Comparison of ENCODE assay signal across 8 mouse cellular contexts in the genomic region with DNA sequence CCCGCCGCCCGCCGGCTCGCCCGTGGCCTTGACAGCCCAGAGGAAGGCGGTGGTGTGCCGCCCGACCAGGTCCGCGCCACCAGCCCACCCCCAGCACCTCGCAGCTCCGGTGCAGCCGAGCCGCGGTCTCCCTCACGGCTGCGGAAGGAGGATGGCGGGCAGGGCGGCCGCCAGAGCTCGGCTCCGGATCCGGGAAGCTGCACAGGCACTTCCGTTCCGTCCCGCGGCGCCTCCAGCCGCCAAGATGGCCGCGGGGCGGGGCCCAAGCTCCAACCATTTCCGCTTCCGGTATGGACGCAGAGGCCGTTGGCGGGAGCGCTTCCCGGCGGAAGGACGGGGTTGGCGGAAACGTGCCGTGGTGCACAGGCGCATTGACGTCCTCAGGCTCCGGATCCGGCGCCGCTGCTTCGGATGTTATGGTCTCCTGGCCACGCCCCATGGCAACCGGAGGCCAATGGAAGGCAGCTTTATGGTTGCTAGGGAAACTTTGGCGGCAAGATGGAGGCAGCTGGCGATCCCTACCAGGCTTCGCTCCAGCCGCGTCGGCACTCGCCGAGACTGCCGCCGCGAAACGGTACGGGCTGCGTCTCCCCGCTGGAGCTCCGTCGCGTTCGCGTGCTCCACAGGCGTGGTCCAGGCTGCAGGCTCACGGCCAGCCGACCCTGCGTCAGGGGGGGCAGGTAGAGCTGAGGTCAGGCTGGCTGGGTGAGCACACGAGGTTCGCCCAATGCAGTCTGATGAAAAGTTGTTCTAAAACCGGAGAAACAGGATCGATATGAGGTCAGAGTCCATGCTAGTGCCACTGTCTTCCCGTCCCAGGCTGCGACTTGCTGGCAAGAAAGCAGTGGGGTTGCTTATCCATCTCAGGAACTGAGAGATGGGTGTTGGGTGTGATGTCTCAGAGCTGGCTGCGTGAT. TPM values are rescaled to one million over a fixed set of nuclear protein-coding genes. Genes with fewer than 3 reads are reported as not detected.
DNase-seq lines count a peak whose midpoint lies in the region; ATAC-seq and TF ChIP-seq lines count a peak whose summit lies in the region.

A gene (minus strand): TSS at position 275 of the 917 bp plus-strand sequence.
A gene (plus strand): TSS at position 470 of the 917 bp plus-strand sequence.

- peaks cover 69% of the 10 kb centered on the region for H3K36me3 ChIP-seq in G1E (replicated peaks)
- peaks cover 4% of the 10 kb centered on the region for H3K36me3 ChIP-seq in forebrain, embryonic 16.5 days (ENCODE audit: control insufficient read depth, insufficient read depth)
- peaks cover 27% of the 10 kb centered on the region for H3K36me3 ChIP-seq in lung, embryonic 14.5 days (ENCODE audit: insufficient read depth)
- 0 out of 2 replicates have a peak, but pooled peaks cover 3% of the 10 kb centered on the region for H3K36me3 ChIP-seq in thymus, adult 2 months (ENCODE audit: control insufficient read depth, insufficient read depth, low read length)

- no peaks in the 10 kb centered on the region for H3K27me3 ChIP-seq in G1E (ENCODE audit: insufficient read depth, low read length)
- no peaks in the 10 kb centered on the region for H3K27me3 ChIP-seq in forebrain, embryonic 16.5 days (replicated peaks; ENCODE audit: control insufficient read depth, insufficient read depth, low read length)
- no peaks in the 10 kb centered on the region for H3K27me3 ChIP-seq in lung, embryonic 14.5 days (ENCODE audit: insufficient read depth, low read length)
- no peaks in the 10 kb centered on the region for H3K27me3 ChIP-seq in thymus, adult 2 months (ENCODE audit: control insufficient read depth, insufficient read depth, low read length)

- no peak for TF ChIP-seq CTCF in G1E (IDR thresholded peaks at IDR 0.05; ENCODE audit: low read depth, low read length)
- no peak for TF ChIP-seq CTCF in layer of hippocampus, adult 2 months (conservative IDR thresholded peaks at IDR 0.05)
- no peak for TF ChIP-seq CTCF in lung, embryonic 14.5 days (IDR thresholded peaks at IDR 0.05; ENCODE audit: low read depth)
- no peak for TF ChIP-seq CTCF in olfactory bulb, adult 2 months (IDR thresholded peaks at IDR 0.05; ENCODE audit: insufficient read depth, low read depth, low read length)
- TF ChIP-seq CTCF in thymus, adult 2 months (IDR thresholded peaks at IDR 0.05; ENCODE audit: borderline replicate concordance, control insufficient read depth, extremely low read depth, insufficient read depth, low read length, poor library complexity), result 0 out of 2 replicates have a peak, but pooled peaks have one; percentile 46

- H3K4me1 ChIP-seq in G1E (ENCODE audit: insufficient read depth, low read depth, low read length), result peaks cover 57% of the 10 kb centered on the region
- H3K4me1 ChIP-seq in forebrain, embryonic 16.5 days (replicated peaks; ENCODE audit: control insufficient read depth, insufficient read depth, low read length), result peaks cover 24% of the 10 kb centered on the region
- H3K4me1 ChIP-seq in lung, embryonic 14.5 days (ENCODE audit: insufficient read depth), result peaks cover 15% of the 10 kb centered on the region
- peaks cover 20% of the 10 kb centered on the region for H3K4me1 ChIP-seq in olfactory bulb, adult 2 months (ENCODE audit: control insufficient read depth, insufficient read depth, low read length)
- peaks cover 32% of the 10 kb centered on the region for H3K4me1 ChIP-seq in thymus, adult 2 months (replicated peaks; ENCODE audit: control insufficient read depth, insufficient read depth, low read length)

- WGBS in forebrain, embryonic 16.5 days, result under 1% methylated on average over 82 of the region's 85 CpGs
- WGBS in lung, embryonic 14.5 days, result under 1% methylated on average over 85 of the region's 85 CpGs
- under 1% methylated on average over 85 of the region's 85 CpGs for WGBS in olfactory bulb, adult 2 months
- whole genome bisulfite sequencing in thymus, adult 2 months, result under 1% methylated on average over 85 of the region's 85 CpGs

- no peaks in the 10 kb centered on the region for H3K9me3 ChIP-seq in G1E (replicated peaks)
- H3K9me3 ChIP-seq in forebrain, embryonic 16.5 days (ENCODE audit: control insufficient read depth, low read length), result no peaks in the 10 kb centered on the region
- no peaks in the 10 kb centered on the region for H3K9me3 ChIP-seq in lung, embryonic 14.5 days (ENCODE audit: low read depth, low read length)

- peak within 1 kb of the TSS; percentile 94 for H3K4me2 ChIP-seq in forebrain, embryonic 16.5 days (ENCODE audit: low read length)
- peak within 1 kb of the TSS; percentile 98 for H3K4me2 ChIP-seq in lung, embryonic 14.5 days

- TF ChIP-seq POLR2A in olfactory bulb, adult 2 months (IDR thresholded peaks at IDR 0.05; ENCODE audit: insufficient read depth, low read depth, low read length), result peak; percentile 91
- peak; percentile 90 for TF ChIP-seq POLR2A in thymus, adult 2 months (IDR thresholded peaks at IDR 0.05; ENCODE audit: control insufficient read depth, extremely low read depth, insufficient read depth, low read length, poor library complexity)

- H3K9ac ChIP-seq in forebrain, embryonic 16.5 days (replicated peaks; ENCODE audit: low read depth, low read length), result peak within 1 kb of the TSS; percentile 83
- H3K9ac ChIP-seq in lung, embryonic 14.5 days, result peak within 1 kb of the TSS; percentile 85

- H3K4me3 ChIP-seq in G1E (ENCODE audit: low read depth, low read length), result peak within 1 kb of the TSS; percentile 76
- H3K4me3 ChIP-seq in forebrain, embryonic 16.5 days (replicated peaks; ENCODE audit: low read length), result peak within 1 kb of the TSS; percentile 91
- H3K4me3 ChIP-seq in layer of hippocampus, adult 2 months, result peak within 1 kb of the TSS; percentile 96
- H3K4me3 ChIP-seq in lung, embryonic 14.5 days (ENCODE audit: low read depth, low read length), result peak within 1 kb of the TSS; percentile 91
- H3K4me3 ChIP-seq in olfactory bulb, adult 2 months (ENCODE audit: insufficient read depth, low read depth, low read length), result peak within 1 kb of the TSS; percentile 88
- peak within 1 kb of the TSS; percentile 78 for H3K4me3 ChIP-seq in thymus, adult 2 months (ENCODE audit: control insufficient read depth, insufficient read depth, low read length)

- ATAC-seq in G1E (ENCODE audit: extremely low read depth, insufficient number of reproducible peaks, low FRiP score, poor library complexity, severe bottlenecking), result peak; percentile 99
- peak; percentile 98 for ATAC-seq in forebrain, embryonic 16.5 days
- ATAC-seq in lung, embryonic 14.5 days (ENCODE audit: insufficient read depth), result peak; percentile 97

- intact Hi-C loops in heart, postnatal 36 days (cut with DNase I), result no loop called here

- peak; percentile 99 for DNase-seq in G1E (ENCODE audit: low spot score)
- DNase-seq in cerebellum, adult 18-20 months, result peak; percentile 99 to 100
- peak; percentile 99 to 100 for DNase-seq in heart, postnatal 36 days
- peak; percentile 100 for DNase-seq in layer of hippocampus, adult 2 months (ENCODE audit: low spot score in 2 of 2)
- peak; percentile 100 for DNase-seq in lung, embryonic 14.5 days
- peak; percentile 99 for DNase-seq in thymus, adult 2 months

- peak within 1 kb of the TSS; percentile 91 for H3K27ac ChIP-seq in forebrain, embryonic 16.5 days (ENCODE audit: low read length)
- peak within 1 kb of the TSS; percentile 93 for H3K27ac ChIP-seq in layer of hippocampus, adult 2 months
- peak within 1 kb of the TSS; percentile 90 for H3K27ac ChIP-seq in lung, embryonic 14.5 days (ENCODE audit: low read depth)
- H3K27ac ChIP-seq in olfactory bulb, adult 2 months (ENCODE audit: insufficient read depth, low read depth, low read length), result no peak within 1 kb of the TSS
- H3K27ac ChIP-seq in thymus, adult 2 months (ENCODE audit: control insufficient read depth, insufficient read depth, low read length), result peak within 1 kb of the TSS; percentile 5; the same call in 1 of the 2 replicates

RNA-seq across cellular contexts. Expression of the first gene that starts in this region (rescaled TPM):
- total RNA-seq in G1E (2014; fragmentation: Nextera tagmentation) (209 TPM in 2 replicates), G1E (2017) (212 and 216 TPM in 2 replicates)
- polyA plus RNA-seq in G1E (2012), result 123 and 125 TPM in 2 replicates
- 125 and 133 TPM in 2 replicates for polyA plus RNA-seq in forebrain, embryonic 16.5 days (2015; fragmentation: Nextera tagmentation; extraction: Ambion mirVana)
- total RNA-seq in heart, postnatal 36 days (2021), result 10 to 100 TPM; 67.0 to 72.9 TPM
- 10 to 100 TPM; 60.6 to 63.0 TPM for total RNA-seq in layer of hippocampus, adult 2 months (2021)
- 160 and 177 TPM in 2 replicates for polyA plus RNA-seq in lung, embryonic 14.5 days (2014; fragmentation: Nextera tagmentation; extraction: Ambion mirVana)
- not detected in 2 replicates for polyA plus RNA-seq in olfactory bulb, adult 2 months (2012; ENCODE audit: insufficient read depth, insufficient read length, low replicate concordance, missing spikeins)
- 107 and 111 TPM in 2 replicates for polyA plus RNA-seq in thymus, adult 2 months (2012; rRNA removed)

RNA-seq across cellular contexts. Expression of the second gene that starts in this region (rescaled TPM):
- total RNA-seq in G1E (2014; fragmentation: Nextera tagmentation) (2.3 and 4.2 TPM in 2 replicates), G1E (2017) (5.3 and 7.2 TPM in 2 replicates)
- polyA plus RNA-seq in G1E (2012), result 1.8 and 2.9 TPM in 2 replicates
- polyA plus RNA-seq in forebrain, embryonic 16.5 days (2015; fragmentation: Nextera tagmentation; extraction: Ambion mirVana), result 6.0 and 10.7 TPM in 2 replicates
- total RNA-seq in heart, postnatal 36 days (2021), result 1 to 10 TPM in 1 of 2 experiments, under 1 TPM in 1; 0.89 to 1.7 TPM
- 10 to 100 TPM; 11.8 to 14.0 TPM for total RNA-seq in layer of hippocampus, adult 2 months (2021)
- 5.2 TPM in 2 replicates for polyA plus RNA-seq in lung, embryonic 14.5 days (2014; fragmentation: Nextera tagmentation; extraction: Ambion mirVana)
- not detected in 2 replicates for polyA plus RNA-seq in olfactory bulb, adult 2 months (2012; ENCODE audit: insufficient read depth, insufficient read length, low replicate concordance, missing spikeins)
- polyA plus RNA-seq in thymus, adult 2 months (2012; rRNA removed), result 3.8 and 5.0 TPM in 2 replicates
